Mouse (Mus musculus): ENCODE results near the gene Gm11938.
"Not testable (repeated sequence)": the region's sequence is repeated elsewhere in the genome, so short reads cannot be mapped to it uniquely, and the experiment has no call there.

Gene Gm11938

GRCm38 (mm10) chr11:99603208-99603607, at the start of gene Gm11938:
TSS of gene Gm11938 (minus strand) at chr11:99603308.
- not testable (repeated sequence) for DNase-seq (ENCODE audit: low spot score)

GRCm38 (mm10) chr11:99650136-99650535, 47.0 kb upstream of the Gm11938 start, which contains the start of gene Gm11555:
TSS of gene Gm11555 (minus strand) at chr11:99650236.
- DNase-seq (ENCODE audit: low spot score): no peak

GRCm38 (mm10) chr11:99646444-99646843, 43.3 kb upstream of the Gm11938 start:
- no peak for DNase-seq (ENCODE audit: low spot score)

GRCm38 (mm10) chr11:99644351-99644750, 41.2 kb upstream of the Gm11938 start:
- no peak for DNase-seq (ENCODE audit: low spot score)

GRCm38 (mm10) chr11:99643635-99644139, 40.6 kb upstream of the Gm11938 start, which contains the start of gene Krtap4-7:
TSS of gene Krtap4-7 (minus strand) at chr11:99644089.
- DNase-seq (ENCODE audit: low spot score): not testable (repeated sequence)

- DNase-seq (ENCODE audit: low spot score): no peak
Measured at GRCm38 (mm10) chr11:99640926-99641325, 37.8 kb upstream of the Gm11938 start.

- DNase-seq (ENCODE audit: low spot score): no peak
Measured at GRCm38 (mm10) chr11:99637086-99637485, 34.0 kb upstream of the Gm11938 start.

- DNase-seq (ENCODE audit: low spot score): no peak
Measured at GRCm38 (mm10) chr11:99634653-99635134, 31.6 kb upstream of the Gm11938 start, which contains the start of gene Krtap4-2. TSS of gene Krtap4-2 (minus strand) at chr11:99635084.

GRCm38 (mm10) chr11:99633293-99633692, 30.2 kb upstream of the Gm11938 start:
- DNase-seq (ENCODE audit: low spot score): no peak

- no peak for DNase-seq (ENCODE audit: low spot score)
Measured at GRCm38 (mm10) chr11:99630890-99631289, 27.8 kb upstream of the Gm11938 start.

GRCm38 (mm10) chr11:99628138-99628537, 25.0 kb upstream of the Gm11938 start, which contains the start of gene Krtap4-1:
TSS of gene Krtap4-1 (minus strand) at chr11:99628238.
- no peak for DNase-seq (ENCODE audit: low spot score)

GRCm38 (mm10) chr11:99620335-99620734, 17.2 kb upstream of the Gm11938 start, which contains the start of gene Gm11562:
TSS of gene Gm11562 (minus strand) at chr11:99620435.
- no peak for DNase-seq (ENCODE audit: low spot score)

GRCm38 (mm10) chr11:99614796-99615363, 11.8 kb upstream of the Gm11938 start, which contains the start of gene Krtap2-4:
TSS of gene Krtap2-4 (minus strand) at chr11:99614846.
- no peak for DNase-seq (ENCODE audit: low spot score)

- DNase-seq (ENCODE audit: low spot score): not testable (repeated sequence)
Measured at GRCm38 (mm10) chr11:99610089-99610488, 7.0 kb upstream of the Gm11938 start, which contains the start of gene Gm11937. TSS of gene Gm11937 (minus strand) at chr11:99610189.

GRCm38 (mm10) chr11:99609126-99609525, 6.0 kb upstream of the Gm11938 start:
- DNase-seq (ENCODE audit: low spot score): no peak

GRCm38 (mm10) chr11:99597742-99598141, 5.4 kb downstream of the Gm11938 start, which contains the start of gene Krtap9-3:
TSS of gene Krtap9-3 (minus strand) at chr11:99598105.
- not testable (repeated sequence) for DNase-seq (ENCODE audit: low spot score)

GRCm38 (mm10) chr11:99590981-99591380, 12.1 kb downstream of the Gm11938 start, which contains the start of gene Krtap1-3:
TSS of gene Krtap1-3 (minus strand) at chr11:99591339.
- DNase-seq (ENCODE audit: low spot score): no peak

GRCm38 (mm10) chr11:99585096-99585495, 18.0 kb downstream of the Gm11938 start:
- no peak for DNase-seq (ENCODE audit: low spot score)

GRCm38 (mm10) chr11:99583245-99583704, 19.8 kb downstream of the Gm11938 start, which contains the start of gene Krtap1-4:
TSS of gene Krtap1-4 (minus strand) at chr11:99583654.
- DNase-seq (ENCODE audit: low spot score): no peak

- peak; percentile 7 for DNase-seq (ENCODE audit: low spot score)
Measured at GRCm38 (mm10) chr11:99581564-99581963, 21.5 kb downstream of the Gm11938 start.

- no peak for DNase-seq (ENCODE audit: low spot score)
Measured at GRCm38 (mm10) chr11:99581051-99581450, 22.1 kb downstream of the Gm11938 start.

- DNase-seq (ENCODE audit: low spot score): no peak
Measured at GRCm38 (mm10) chr11:99580636-99581035, 22.5 kb downstream of the Gm11938 start, which contains the start of gene Krtap1-5. TSS of gene Krtap1-5 (minus strand) at chr11:99581016.

- DNase-seq (ENCODE audit: low spot score): peak; percentile 79
Measured at GRCm38 (mm10) chr11:99574106-99574505, 29.0 kb downstream of the Gm11938 start.
